Mouse (Mus musculus): ENCODE data around the gene Cend1.
A peak's percentile ranks its signal among the peaks of the same experiment; 100 is the strongest.

The Cend1 gene

GRCm38 (mm10) chr7:141429310-141429709, at the start of gene Cend1:
Gene Cend1 (minus strand): TSS chr7:141429491.
- DNase-seq (ENCODE audit: low read depth, low spot score), result peak; percentile 96

- no peak for DNase-seq (ENCODE audit: low read depth, low spot score)
Observed at GRCm38 (mm10) chr7:141478270-141478748, 49.0 kb upstream of the Cend1 start.

- DNase-seq (ENCODE audit: low read depth, low spot score), result no peak
Observed at GRCm38 (mm10) chr7:141477578-141478269, 48.4 kb upstream of the Cend1 start.

- no peak for DNase-seq (ENCODE audit: low read depth, low spot score)
Observed at GRCm38 (mm10) chr7:141476981-141477370, 47.7 kb upstream of the Cend1 start.

- peak; percentile 71 for DNase-seq (ENCODE audit: low read depth, low spot score)
Observed at GRCm38 (mm10) chr7:141476226-141476980, 47.1 kb upstream of the Cend1 start.

- peak; percentile 17 for DNase-seq (ENCODE audit: low read depth, low spot score)
Observed at GRCm38 (mm10) chr7:141475805-141476158, 46.5 kb upstream of the Cend1 start.

- DNase-seq (ENCODE audit: low read depth, low spot score), result peak; percentile 88
Observed at GRCm38 (mm10) chr7:141475011-141475804, 45.9 kb upstream of the Cend1 start, which contains the start of the genes Polr2l and Tspan4. Gene Polr2l (minus strand): TSS chr7:141475132. Gene Tspan4 (plus strand): TSS chr7:141475240.

- DNase-seq (ENCODE audit: low read depth, low spot score), result no peak
Observed at GRCm38 (mm10) chr7:141474160-141474559, 44.9 kb upstream of the Cend1 start.

- DNase-seq (ENCODE audit: low read depth, low spot score), result no peak
Observed at GRCm38 (mm10) chr7:141472763-141473162, 43.5 kb upstream of the Cend1 start.

GRCm38 (mm10) chr7:141472226-141472625, 42.9 kb upstream of the Cend1 start:
- no peak for DNase-seq (ENCODE audit: low read depth, low spot score)

GRCm38 (mm10) chr7:141471236-141471635, 41.9 kb upstream of the Cend1 start:
- no peak for DNase-seq (ENCODE audit: low read depth, low spot score)

- no peak for DNase-seq (ENCODE audit: low read depth, low spot score)
Observed at GRCm38 (mm10) chr7:141470637-141470944, 41.3 kb upstream of the Cend1 start.

- DNase-seq (ENCODE audit: low read depth, low spot score), result no peak
Observed at GRCm38 (mm10) chr7:141469901-141470636, 40.8 kb upstream of the Cend1 start.

- DNase-seq (ENCODE audit: low read depth, low spot score), result no peak
Observed at GRCm38 (mm10) chr7:141469352-141469751, 40.1 kb upstream of the Cend1 start.

- DNase-seq (ENCODE audit: low read depth, low spot score), result peak; percentile 92
Observed at GRCm38 (mm10) chr7:141468522-141469211, 39.4 kb upstream of the Cend1 start.

GRCm38 (mm10) chr7:141468164-141468521, 38.9 kb upstream of the Cend1 start:
- DNase-seq (ENCODE audit: low read depth, low spot score), result no peak

- DNase-seq (ENCODE audit: low read depth, low spot score), result peak; percentile 82
Observed at GRCm38 (mm10) chr7:141467230-141468030, 38.1 kb upstream of the Cend1 start, which contains the start of gene Cd151. Gene Cd151 (plus strand): TSS chr7:141467392.

GRCm38 (mm10) chr7:141466607-141467148, 37.4 kb upstream of the Cend1 start:
- no peak for DNase-seq (ENCODE audit: low read depth, low spot score)

- DNase-seq (ENCODE audit: low read depth, low spot score), result no peak
Observed at GRCm38 (mm10) chr7:141466045-141466394, 36.7 kb upstream of the Cend1 start.

Measured in ES-CJ7 (cell line).